Mouse (Mus musculus) adrenal gland, postnatal 25 days (tissue): ENCODE results near the gene Ctnna3. TPM values are rescaled to one million over a fixed set of nuclear protein-coding genes. Genes with fewer than 3 reads are reported as not detected.
"Not testable (repeated sequence)": the region's sequence is repeated elsewhere in the genome, so short reads cannot be mapped to it uniquely, and the experiment has no call there.

Experiments used
- DNase-seq: peaks from one replicate; pipeline ENCODE4 v3.0.0; 2021; ENCODE audit warnings: mixed read lengths
- total RNA-seq: library from RNA; stranded (reverse); gene quantifications from 2 replicates; pipeline ENCODE4 v1.2.3, GENCODE M21; 2021

The Ctnna3 gene
- total RNA-seq, 1 experiment from 2014 or later, result 1.2 TPM

- no peak for DNase-seq
Measured at GRCm38 (mm10) chr10:64224007-64224406, 794.1 kb downstream of the Ctnna3 start.

- DNase-seq, result no peak
Measured at GRCm38 (mm10) chr10:64224424-64224823, 794.5 kb downstream of the Ctnna3 start.

GRCm38 (mm10) chr10:64225826-64226225, 795.9 kb downstream of the Ctnna3 start:
- not testable (repeated sequence) for DNase-seq

GRCm38 (mm10) chr10:64243421-64243820, 813.5 kb downstream of the Ctnna3 start:
- DNase-seq, result no peak

- no peak for DNase-seq
Measured at GRCm38 (mm10) chr10:64268156-64268555, 838.3 kb downstream of the Ctnna3 start.

- DNase-seq, result no peak
Measured at GRCm38 (mm10) chr10:64275143-64275542, 845.2 kb downstream of the Ctnna3 start.

GRCm38 (mm10) chr10:64278836-64279235, 848.9 kb downstream of the Ctnna3 start:
- DNase-seq, result no peak

GRCm38 (mm10) chr10:64305802-64306201, 875.9 kb downstream of the Ctnna3 start:
- no peak for DNase-seq

GRCm38 (mm10) chr10:64311622-64312292, 881.9 kb downstream of the Ctnna3 start:
- no peak for DNase-seq

GRCm38 (mm10) chr10:64320332-64320731, 890.4 kb downstream of the Ctnna3 start:
- no peak for DNase-seq

- DNase-seq, result no peak
Measured at GRCm38 (mm10) chr10:64342702-64343379, 912.9 kb downstream of the Ctnna3 start.

- no peak for DNase-seq
Measured at GRCm38 (mm10) chr10:64373288-64373687, 943.4 kb downstream of the Ctnna3 start.

GRCm38 (mm10) chr10:64377751-64378150, 947.9 kb downstream of the Ctnna3 start:
- no peak for DNase-seq

GRCm38 (mm10) chr10:64396579-64396978, 966.7 kb downstream of the Ctnna3 start:
- no peak for DNase-seq

GRCm38 (mm10) chr10:64418396-64418795, 988.5 kb downstream of the Ctnna3 start:
- peak; percentile 4 for DNase-seq

GRCm38 (mm10) chr10:64438736-64439135, 1008.8 kb downstream of the Ctnna3 start:
- DNase-seq, result no peak

GRCm38 (mm10) chr10:64448624-64449023, 1018.7 kb downstream of the Ctnna3 start:
- DNase-seq, result no peak

- DNase-seq, result no peak
Measured at GRCm38 (mm10) chr10:64483281-64483680, 1053.4 kb downstream of the Ctnna3 start.

GRCm38 (mm10) chr10:64489471-64489870, 1059.6 kb downstream of the Ctnna3 start:
- no peak for DNase-seq

GRCm38 (mm10) chr10:64543647-64544046, 1113.7 kb downstream of the Ctnna3 start:
- DNase-seq, result no peak

GRCm38 (mm10) chr10:64544389-64544788, 1114.5 kb downstream of the Ctnna3 start:
- DNase-seq, result no peak

GRCm38 (mm10) chr10:64571311-64571710, 1141.4 kb downstream of the Ctnna3 start:
- no peak for DNase-seq

- no peak for DNase-seq
Measured at GRCm38 (mm10) chr10:64588116-64588515, 1158.2 kb downstream of the Ctnna3 start.

GRCm38 (mm10) chr10:64636760-64637159, 1206.9 kb downstream of the Ctnna3 start:
- no peak for DNase-seq
